Mouse (Mus musculus) small intestine, adult 2 months (tissue): ENCODE measurements around the gene Map1s. TPM values are rescaled to one million over a fixed set of nuclear protein-coding genes. Genes with fewer than 3 reads are reported as not detected.
A peak's percentile ranks its signal among the peaks of the same experiment; 100 is the strongest.
"Not testable (repeated sequence)": the region's sequence is repeated elsewhere in the genome, so short reads cannot be mapped to it uniquely, and the experiment has no call there.

Experiments
- H3K27ac ChIP-seq: fragments of 200-500 bp; 2 replicates; pipeline ENCODE4 v1.5.1; 2012; ENCODE audit warnings: low read depth, low read length, control low read depth, inconsistent platforms; ENCODE audit not compliant: insufficient read depth
- H3K27me3 ChIP-seq: fragments of 200-500 bp; 2 replicates; pipeline ENCODE4 v1.6.1; 2012; ENCODE audit warnings: mild to moderate bottlenecking, moderate library complexity, low read length, inconsistent platforms; ENCODE audit not compliant: control insufficient read depth, insufficient read depth
- H3K36me3 ChIP-seq: fragments of 200-500 bp; 2 replicates; pipeline ENCODE4 v1.6.1; 2012; ENCODE audit warnings: mild to moderate bottlenecking, low read length, control low read depth, inconsistent platforms; ENCODE audit not compliant: control insufficient read depth, insufficient read depth
- H3K4me1 ChIP-seq: fragments of 200-500 bp; 2 replicates; pipeline ENCODE4 v1.6.1; 2012; ENCODE audit warnings: low read length, inconsistent platforms, mixed read lengths; ENCODE audit not compliant: control insufficient read depth, insufficient read depth, insufficient read length
- H3K4me3 ChIP-seq: fragments of 200-500 bp; 2 replicates; pipeline ENCODE4 v1.5.1; 2012; ENCODE audit warnings: low read depth, mild to moderate bottlenecking, control low read depth, inconsistent platforms, low read length, moderate library complexity
- CTCF ChIP-seq: fragments of 200-500 bp; IDR thresholded peaks from 2 replicates; pipeline ENCODE4 v1.5.1; 2012; ENCODE audit warnings: low read depth, mild to moderate bottlenecking, control low read depth, inconsistent platforms, low read length, moderate library complexity, mixed read lengths; ENCODE audit not compliant: insufficient replicate concordance, insufficient read length; ENCODE audit errors: extremely low read depth
- POLR2A ChIP-seq: fragments of 200-500 bp; IDR thresholded peaks from 2 replicates; pipeline ENCODE4 v1.6.1; 2012; ENCODE audit warnings: low read depth, mild to moderate bottlenecking, control low read depth, inconsistent platforms, low read length, moderate library complexity
- WGBS: fragments of 180-500 bp; shearing (Covaris S2); methylation state at CpG from one replicate; pipeline ENCODE4 v1.1.7; 2018; 5-methylcytosine and 5-hydroxymethylcytosine counted together
- polyA plus RNA-seq: library from polyadenylated mRNA; depleted of rRNA; stranded (reverse); fragments of >200 nt; gene quantifications from 2 replicates; pipeline ENCODE4 v1.2.3, GENCODE M21; 2012

The Map1s gene
- polyA plus RNA-seq, 1 experiment = 32.9 TPM

- peak within 1 kb of the TSS; percentile 44 for H3K4me3 ChIP-seq
- peaks cover 20% of the 10 kb centered on the region for H3K4me1 ChIP-seq
- peaks cover 17% of the 10 kb centered on the region for H3K36me3 ChIP-seq
- TF ChIP-seq CTCF (no peak), POLR2A (no peak)
- H3K27ac ChIP-seq = no peak within 1 kb of the TSS
- H3K27me3 ChIP-seq = peaks cover 14% of the 10 kb centered on the region
- 5% methylated on average over 80 of the region's 80 CpGs for WGBS
These were observed 13.5 kb upstream of the Map1s start, which contains the start of gene Slc5a5 for GRCm38 (mm10) chr8:70892022-70892895. Gene Slc5a5 (minus strand): TSS chr8:70892757.

- H3K27me3 ChIP-seq = peaks cover 14% of the 10 kb centered on the region
- TF ChIP-seq POLR2A = no peak
- no peak for TF ChIP-seq CTCF
- peaks cover 20% of the 10 kb centered on the region for H3K4me1 ChIP-seq
- 48% methylated on average over 20 of the region's 20 CpGs for WGBS
- peak overlapping the region; percentile 13; the same call in 1 of the 2 replicates for H3K4me3 ChIP-seq
- H3K27ac ChIP-seq = no peak overlapping the region
- peaks cover 17% of the 10 kb centered on the region for H3K36me3 ChIP-seq
These were observed 12.7 kb upstream of the Map1s start for GRCm38 (mm10) chr8:70892896-70893655.

DNA sequence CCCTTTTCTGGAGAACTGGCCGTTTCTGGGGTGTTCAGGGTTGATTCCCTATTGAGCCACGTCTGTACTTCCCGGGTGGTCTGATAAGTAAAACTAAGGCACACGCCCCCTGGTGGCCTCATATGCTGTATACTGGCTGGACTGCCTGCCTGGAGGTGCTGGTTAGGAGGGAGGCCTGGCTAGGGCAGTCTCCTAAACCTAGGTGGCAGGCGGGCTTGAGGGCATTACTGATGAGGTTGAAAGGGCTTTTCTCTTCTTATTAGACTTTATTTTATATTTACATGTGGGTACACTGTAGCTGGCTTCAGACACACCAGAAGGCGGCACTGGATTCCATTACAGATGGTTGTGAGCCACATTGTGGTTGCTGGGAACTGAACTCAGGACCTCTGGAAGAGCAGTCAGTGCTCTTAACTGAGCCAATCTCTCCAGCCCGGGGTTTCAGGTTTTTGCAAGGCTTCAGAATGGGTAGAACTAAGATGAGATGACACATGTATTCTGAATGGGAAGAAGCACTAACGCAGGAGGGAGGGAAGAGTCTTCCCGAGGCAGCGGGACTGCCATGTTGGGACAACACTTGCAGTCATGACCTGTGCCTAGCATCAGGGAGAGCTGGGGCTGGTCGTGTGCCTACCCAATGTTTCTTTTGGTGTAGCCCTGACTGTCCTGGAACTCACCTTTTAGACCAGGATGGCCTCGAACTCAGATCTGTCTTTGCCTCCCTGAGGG is 11.9 kb upstream of the Map1s start:
- peaks cover 17% of the 10 kb centered on the region for H3K36me3 ChIP-seq
- 44% methylated on average over 12 of the region's 12 CpGs for WGBS

DNA sequence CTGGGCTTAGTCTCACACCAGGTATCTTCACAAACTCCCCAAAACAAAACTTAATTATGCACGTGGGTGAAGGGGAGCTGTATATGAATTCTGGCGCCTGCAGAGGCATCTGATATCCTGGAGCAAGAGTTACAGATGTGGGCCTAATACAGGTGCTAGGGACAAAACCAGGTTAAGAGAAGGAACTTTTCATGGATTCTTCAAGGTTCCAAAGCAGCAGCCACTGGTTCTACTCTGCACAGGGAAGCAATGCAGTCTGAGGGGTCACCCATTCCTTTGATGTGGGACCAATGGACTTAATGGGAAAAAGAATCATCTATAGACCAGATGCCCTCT is 11.4 kb upstream of the Map1s start:
- H3K27me3 ChIP-seq = peaks cover 14% of the 10 kb centered on the region
- H3K4me1 ChIP-seq = peaks cover 20% of the 10 kb centered on the region
- no peak overlapping the region for H3K27ac ChIP-seq
- TF ChIP-seq CTCF = no peak
- TF ChIP-seq POLR2A = no peak
- WGBS = 63% methylated on average over 2 of the region's 2 CpGs
- H3K36me3 ChIP-seq = peaks cover 17% of the 10 kb centered on the region
- H3K4me3 ChIP-seq = no peak overlapping the region

More for the DNA sequence above, 11.9 kb upstream of the Map1s start:
- Histone ChIP-seq H3K27ac (no peak overlapping the region), H3K4me3 (no peak overlapping the region), H3K27me3 (peaks cover 14% of the 10 kb centered on the region), H3K4me1 (peaks cover 20% of the 10 kb centered on the region)
- peak; percentile 64; the same call in 1 of the 2 replicates for TF ChIP-seq CTCF
- TF ChIP-seq POLR2A = no peak

DNA sequence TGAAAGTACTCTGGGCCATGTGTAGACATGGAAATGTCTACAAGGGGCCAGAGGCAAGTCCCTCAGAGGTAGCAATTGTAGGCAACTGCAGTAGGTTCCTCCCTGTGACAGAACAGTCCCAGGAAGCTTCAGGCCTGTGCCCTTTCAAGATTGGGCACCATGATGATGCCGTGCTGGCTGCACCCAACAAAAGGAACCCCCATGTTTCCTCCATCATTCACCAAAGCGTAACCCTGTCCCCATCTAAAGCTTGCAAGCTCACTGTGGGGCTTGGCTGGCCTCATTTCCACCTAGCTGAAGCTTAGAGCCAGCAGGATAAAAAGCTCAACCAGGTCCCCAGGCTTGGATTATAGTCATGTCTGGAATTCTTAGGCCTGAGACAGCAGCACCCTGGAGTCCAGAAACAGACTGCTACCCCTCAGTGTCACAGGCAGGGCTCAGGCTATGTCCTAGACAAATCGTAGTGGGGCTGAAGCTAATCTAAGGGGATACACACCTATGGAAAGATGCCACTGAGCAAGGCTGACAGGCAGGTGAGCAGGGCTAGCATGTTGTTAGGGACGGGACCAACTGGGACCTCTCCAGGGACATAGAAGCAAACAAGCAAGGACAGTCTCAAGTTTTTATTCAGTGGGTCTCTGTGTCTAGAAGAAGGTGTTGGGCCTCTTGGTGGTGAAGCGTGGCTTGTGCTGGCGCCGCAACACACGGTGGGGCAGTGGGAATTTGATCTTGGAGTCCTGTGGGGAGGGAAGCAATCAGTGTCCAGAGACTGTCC is 10.8 kb upstream of the Map1s start:
- TF ChIP-seq POLR2A (no peak), CTCF (no peak)
- Histone ChIP-seq H3K4me1 (peaks cover 20% of the 10 kb centered on the region), H3K4me3 (no peak overlapping the region), H3K27me3 (peaks cover 14% of the 10 kb centered on the region), H3K27ac (no peak overlapping the region), H3K36me3 (peaks cover 17% of the 10 kb centered on the region)
- WGBS = 87% methylated on average over 8 of the region's 8 CpGs

- peak overlapping the region; percentile 96 for H3K4me3 ChIP-seq
- H3K4me1 ChIP-seq = peaks cover 20% of the 10 kb centered on the region
- 70% methylated on average over 24 of the region's 24 CpGs for WGBS
These were observed 10.0 kb upstream of the Map1s start for GRCm38 (mm10) chr8:70895571-70896259.

More at GRCm38 (mm10) chr8:70895571-70896259, 10.0 kb upstream of the Map1s start:
- not testable (repeated sequence) for H3K27ac ChIP-seq
- H3K36me3 ChIP-seq = peaks cover 17% of the 10 kb centered on the region
- peaks cover 14% of the 10 kb centered on the region for H3K27me3 ChIP-seq
